Mouse (Mus musculus): ENCODE results near the gene Vmn1r118.
"Not testable (repeated sequence)": the region's sequence is repeated elsewhere in the genome, so short reads cannot be mapped to it uniquely, and the experiment has no call there.

Vmn1r118 gene

DNA sequence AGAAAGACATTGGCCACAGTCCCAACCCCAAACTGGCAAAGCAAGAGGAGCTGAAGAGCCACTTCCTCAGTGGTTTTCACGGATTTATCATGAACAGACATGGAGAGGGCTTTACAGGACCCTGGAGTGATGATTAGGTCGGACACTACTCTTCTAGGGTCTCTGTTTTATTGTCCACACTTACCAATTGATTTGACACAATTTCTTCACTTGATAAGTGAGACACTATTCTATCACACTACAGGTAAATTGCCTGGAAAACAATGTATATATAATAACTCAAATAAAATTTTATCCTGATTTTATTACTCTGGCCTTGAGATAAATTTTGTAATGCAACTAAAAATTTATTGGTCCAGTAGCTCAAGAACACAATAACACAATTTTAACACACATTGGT, at the start of gene Vmn1r118:
TSS of gene Vmn1r118 (minus strand) at position 101 of the 400 bp plus-strand sequence.
- not testable (repeated sequence) for DNase-seq (ENCODE audit: low read depth, low spot score)

DNA sequence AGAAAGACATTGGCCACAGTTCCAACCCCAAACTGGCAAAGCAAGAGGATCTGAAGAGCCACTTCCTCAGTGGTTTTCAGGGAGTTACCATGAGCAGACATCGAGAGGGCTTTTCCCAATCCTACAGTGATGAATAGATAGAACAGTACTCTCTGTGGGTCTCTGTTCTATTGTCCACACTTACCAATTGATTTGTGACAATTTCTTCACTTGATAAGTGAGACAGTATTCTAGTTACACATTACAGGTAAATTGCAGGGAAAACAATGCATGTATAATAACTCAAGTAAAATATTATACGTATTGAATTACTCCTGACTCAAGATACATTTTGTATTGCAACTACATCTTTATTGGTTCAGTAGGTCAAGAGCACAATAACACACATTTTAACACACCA, 28.1 kb downstream of the Vmn1r118 start, which contains the start of gene Vmn1r117:
TSS of gene Vmn1r117 (minus strand) at position 101 of the 400 bp plus-strand sequence.
- not testable (repeated sequence) for DNase-seq (ENCODE audit: low read depth, low spot score)

DNA sequence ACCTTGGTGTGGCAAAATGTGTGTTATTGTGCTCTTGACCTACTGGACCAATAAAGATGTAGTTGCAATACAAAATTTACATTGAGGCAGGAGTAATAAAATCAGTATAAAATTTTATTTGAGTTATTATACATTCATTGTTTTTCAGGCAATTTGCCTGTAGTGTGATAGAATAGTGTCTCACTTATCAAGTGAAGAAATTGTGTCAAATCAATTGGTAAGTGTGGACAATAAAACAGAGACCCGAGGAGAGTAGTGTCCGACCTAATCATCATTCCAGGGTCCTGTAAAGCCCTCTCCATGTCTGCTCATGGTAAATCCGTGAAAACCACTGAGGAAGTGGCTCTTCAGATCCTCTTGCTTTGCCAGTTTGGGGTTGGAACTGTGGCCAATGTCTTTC, 40.2 kb downstream of the Vmn1r118 start, which contains the start of gene Vmn1r116:
TSS of gene Vmn1r116 (plus strand) at position 301 of the 400 bp plus-strand sequence.
- DNase-seq (ENCODE audit: low read depth, low spot score), result not testable (repeated sequence)

Data from forelimb bud, embryonic 11.5 days (tissue).